Mouse (Mus musculus): ENCODE results near the gene H2afx. TPM values are rescaled to one million over a fixed set of nuclear protein-coding genes. Genes with fewer than 3 reads are reported as not detected.
"Not testable (repeated sequence)": the region's sequence is repeated elsewhere in the genome, so short reads cannot be mapped to it uniquely, and the experiment has no call there.

H2afx gene
- total and polyA plus RNA-seq, 2 experiments, result 5.6 to 23.6 TPM

DNA sequence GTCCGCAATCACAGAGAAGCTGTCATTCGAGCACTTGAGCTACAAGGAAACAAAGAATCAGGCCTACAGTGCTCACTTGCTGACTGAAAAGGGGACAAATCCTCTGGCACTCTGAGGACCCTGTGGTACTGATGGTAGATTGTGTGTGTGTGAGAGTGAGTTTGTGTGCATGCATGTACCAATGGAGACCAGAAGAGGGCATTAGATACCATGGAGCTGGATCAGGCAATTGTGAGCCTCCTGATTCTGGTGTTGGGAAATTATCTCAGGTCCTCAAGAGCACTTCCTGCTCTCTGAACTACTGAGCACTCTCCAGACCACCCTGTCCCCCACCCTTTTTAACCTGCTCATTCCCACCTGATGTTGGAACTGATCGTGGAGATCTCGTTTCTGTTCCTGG is 14.1 kb downstream of the H2afx start:
- WGBS, result 95% methylated on average over 4 of the region's 4 CpGs
- H3K27ac ChIP-seq (replicated peaks; ENCODE audit: insufficient read depth, low read depth, low read length), result no peak overlapping the region
- peak; percentile 19 for DNase-seq (ENCODE audit: extremely low read depth, low read depth, low spot score)
- no peak overlapping the region for H3K9ac ChIP-seq (ENCODE audit: low read depth, low read length)
- peaks cover 37% of the 10 kb centered on the region for H3K36me3 ChIP-seq (ENCODE audit: control insufficient read depth, insufficient read depth, low read length)
- no peaks in the 10 kb centered on the region for H3K27me3 ChIP-seq (ENCODE audit: control insufficient read depth, insufficient read depth, low read length)
- H3K79me2 ChIP-seq (ENCODE audit: control insufficient read depth, insufficient read depth, low read length), result no peaks in the 10 kb centered on the region
- no peak overlapping the region for H3K4me3 ChIP-seq (ENCODE audit: insufficient read depth, low read depth, low read length)
- H3K4me1 ChIP-seq (ENCODE audit: control insufficient read depth, insufficient read depth, low read length), result peaks cover 9% of the 10 kb centered on the region; the same call in 1 of the 2 replicates
- no peak for TF ChIP-seq POLR2A (IDR thresholded peaks at IDR 0.05; ENCODE audit: extremely low read depth, insufficient read depth, low read length)

DNA sequence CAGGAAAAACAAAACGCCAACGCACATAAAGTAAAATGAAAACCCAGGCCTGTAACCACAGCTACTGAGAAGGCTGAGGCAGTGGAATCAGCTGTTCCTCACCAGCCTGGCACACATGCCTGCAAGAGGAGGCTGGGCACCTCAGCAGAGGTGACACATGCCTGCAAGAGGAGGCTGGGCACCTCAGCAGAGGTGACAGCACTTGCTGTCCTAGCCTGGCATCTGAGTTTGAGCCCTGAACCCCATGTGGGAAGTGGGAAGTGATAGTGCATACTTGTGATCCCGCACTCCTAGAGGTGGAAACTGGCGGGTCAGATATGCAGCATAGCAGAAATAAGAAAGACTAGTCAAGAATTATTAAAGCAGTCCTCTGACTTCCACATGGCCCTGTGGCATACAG is 16.9 kb downstream of the H2afx start:
- TF ChIP-seq POLR2A (IDR thresholded peaks at IDR 0.05; ENCODE audit: extremely low read depth, insufficient read depth, low read length) (no peak), CTCF (IDR thresholded peaks at IDR 0.05; ENCODE audit: low read depth, low read length) (no peak)
- H3K27ac ChIP-seq (replicated peaks; ENCODE audit: insufficient read depth, low read depth, low read length), result no peak overlapping the region
- DNase-seq (ENCODE audit: extremely low read depth, low read depth, low spot score), result no peak
- peaks cover 9% of the 10 kb centered on the region; the same call in 1 of the 2 replicates for H3K4me1 ChIP-seq (ENCODE audit: control insufficient read depth, insufficient read depth, low read length)
- WGBS, result 92% methylated on average over 4 of the region's 4 CpGs
- no peak overlapping the region for H3K4me3 ChIP-seq (ENCODE audit: insufficient read depth, low read depth, low read length)
- H3K9ac ChIP-seq (ENCODE audit: low read depth, low read length), result no peak overlapping the region
- peaks cover 5% of the 10 kb centered on the region; the same call in 1 of the 2 replicates for H3K79me2 ChIP-seq (ENCODE audit: control insufficient read depth, insufficient read depth, low read length)
- no peaks in the 10 kb centered on the region for H3K27me3 ChIP-seq (ENCODE audit: control insufficient read depth, insufficient read depth, low read length)
- H3K36me3 ChIP-seq (ENCODE audit: control insufficient read depth, insufficient read depth, low read length), result peaks cover 64% of the 10 kb centered on the region

DNA sequence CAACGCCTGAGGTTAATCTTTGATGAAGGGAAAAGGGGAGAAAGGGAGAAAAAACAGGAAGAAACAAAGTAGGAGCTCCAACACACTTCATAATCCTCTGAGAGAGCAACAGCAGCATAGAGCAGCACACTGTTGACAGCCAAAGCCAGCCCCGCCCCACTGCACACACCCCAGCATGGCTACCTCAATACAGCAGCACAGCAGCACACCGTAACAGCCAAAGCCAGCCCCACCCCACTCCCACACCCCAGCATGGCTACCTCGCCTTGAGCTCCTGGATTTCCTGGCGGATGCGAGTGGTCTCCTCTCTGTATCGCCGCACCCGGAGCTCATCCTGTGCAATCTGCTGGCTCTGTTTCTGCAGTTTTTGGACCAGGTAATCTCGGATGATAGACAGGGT is 17.8 kb downstream of the H2afx start:
- DNase-seq (ENCODE audit: extremely low read depth, low read depth, low spot score), result no peak
- TF ChIP-seq POLR2A (IDR thresholded peaks at IDR 0.05; ENCODE audit: extremely low read depth, insufficient read depth, low read length), result no peak
- TF ChIP-seq CTCF (IDR thresholded peaks at IDR 0.05; ENCODE audit: low read depth, low read length), result no peak
- peaks cover 5% of the 10 kb centered on the region; the same call in 1 of the 2 replicates for H3K79me2 ChIP-seq (ENCODE audit: control insufficient read depth, insufficient read depth, low read length)
- H3K9ac ChIP-seq (ENCODE audit: low read depth, low read length), result no peak overlapping the region
- peaks cover 72% of the 10 kb centered on the region for H3K36me3 ChIP-seq (ENCODE audit: control insufficient read depth, insufficient read depth, low read length)
- no peak overlapping the region for H3K27ac ChIP-seq (replicated peaks; ENCODE audit: insufficient read depth, low read depth, low read length)
- WGBS, result 94% methylated on average over 10 of the region's 10 CpGs
- peaks cover 8% of the 10 kb centered on the region; the same call in 1 of the 2 replicates for H3K4me1 ChIP-seq (ENCODE audit: control insufficient read depth, insufficient read depth, low read length)
- no peak overlapping the region for H3K4me3 ChIP-seq (ENCODE audit: insufficient read depth, low read depth, low read length)
- no peaks in the 10 kb centered on the region for H3K27me3 ChIP-seq (ENCODE audit: control insufficient read depth, insufficient read depth, low read length)

DNA sequence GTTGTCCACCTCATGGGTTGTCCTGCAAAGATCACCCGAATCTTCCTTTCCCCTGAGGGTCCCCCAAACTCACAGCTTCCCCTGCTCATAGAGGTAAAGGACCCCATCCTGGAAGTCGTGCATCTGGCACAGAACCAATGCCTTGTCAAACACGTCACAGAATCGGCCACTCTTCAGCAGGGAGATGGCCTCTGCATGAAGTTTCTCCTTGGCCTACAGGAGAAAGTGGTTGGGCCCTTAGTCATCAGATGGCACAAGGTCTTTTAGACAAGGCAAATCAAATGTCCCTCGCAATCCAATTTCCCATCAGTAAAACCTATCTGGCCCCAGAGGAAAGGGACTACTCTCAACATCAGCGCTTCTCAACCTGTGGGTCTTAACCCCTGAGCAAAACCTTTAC is 18.6 kb downstream of the H2afx start:
- Histone ChIP-seq H3K79me2 (ENCODE audit: control insufficient read depth, insufficient read depth, low read length) (peaks cover 5% of the 10 kb centered on the region; the same call in 1 of the 2 replicates), H3K27me3 (ENCODE audit: control insufficient read depth, insufficient read depth, low read length) (no peaks in the 10 kb centered on the region), H3K27ac (replicated peaks; ENCODE audit: insufficient read depth, low read depth, low read length) (no peak overlapping the region), H3K4me3 (ENCODE audit: insufficient read depth, low read depth, low read length) (no peak overlapping the region), H3K36me3 (ENCODE audit: control insufficient read depth, insufficient read depth, low read length) (peaks cover 76% of the 10 kb centered on the region), H3K4me1 (ENCODE audit: control insufficient read depth, insufficient read depth, low read length) (0 out of 2 replicates have a peak, but pooled peaks cover 1% of the 10 kb centered on the region), H3K9ac (ENCODE audit: low read depth, low read length) (no peak overlapping the region)
- 91% methylated on average over 6 of the region's 6 CpGs for WGBS
- DNase-seq (ENCODE audit: extremely low read depth, low read depth, low spot score), result no peak
- TF ChIP-seq POLR2A (IDR thresholded peaks at IDR 0.05; ENCODE audit: extremely low read depth, insufficient read depth, low read length) (no peak), CTCF (IDR thresholded peaks at IDR 0.05; ENCODE audit: low read depth, low read length) (no peak)

DNA sequence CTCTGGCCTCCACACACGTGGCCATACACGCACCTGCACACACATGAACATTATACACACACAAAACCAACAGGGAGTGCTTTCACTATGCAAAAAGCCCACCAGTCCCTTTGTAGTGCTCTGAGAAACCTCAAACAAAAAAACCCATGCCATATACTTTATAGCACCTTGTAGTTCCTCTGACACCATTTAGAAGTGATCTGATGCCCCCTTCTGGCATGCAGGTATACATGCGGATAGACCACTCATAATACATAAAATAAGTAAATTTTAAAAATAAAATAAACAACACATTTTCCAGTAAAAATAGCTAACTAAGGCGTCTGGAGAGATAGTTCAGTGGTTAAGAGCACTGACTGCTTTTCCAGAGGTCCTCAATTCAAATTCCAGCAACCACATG is 22.7 kb downstream of the H2afx start:
- H3K79me2 ChIP-seq (ENCODE audit: control insufficient read depth, insufficient read depth, low read length), result peaks cover 8% of the 10 kb centered on the region; the same call in 1 of the 2 replicates
- H3K36me3 ChIP-seq (ENCODE audit: control insufficient read depth, insufficient read depth, low read length), result peaks cover 61% of the 10 kb centered on the region
- peaks cover 4% of the 10 kb centered on the region; the same call in 1 of the 2 replicates for H3K4me1 ChIP-seq (ENCODE audit: control insufficient read depth, insufficient read depth, low read length)
- TF ChIP-seq POLR2A (IDR thresholded peaks at IDR 0.05; ENCODE audit: extremely low read depth, insufficient read depth, low read length), result no peak
- no peak for TF ChIP-seq CTCF (IDR thresholded peaks at IDR 0.05; ENCODE audit: low read depth, low read length)
- no peak overlapping the region for H3K9ac ChIP-seq (ENCODE audit: low read depth, low read length)
- WGBS, result 77% methylated on average over 4 of the region's 4 CpGs
- H3K4me3 ChIP-seq (ENCODE audit: insufficient read depth, low read depth, low read length), result no peak overlapping the region
- no peak for DNase-seq (ENCODE audit: extremely low read depth, low read depth, low spot score)
- H3K27me3 ChIP-seq (ENCODE audit: control insufficient read depth, insufficient read depth, low read length), result no peaks in the 10 kb centered on the region
- H3K27ac ChIP-seq (replicated peaks; ENCODE audit: insufficient read depth, low read depth, low read length), result no peak overlapping the region

DNA sequence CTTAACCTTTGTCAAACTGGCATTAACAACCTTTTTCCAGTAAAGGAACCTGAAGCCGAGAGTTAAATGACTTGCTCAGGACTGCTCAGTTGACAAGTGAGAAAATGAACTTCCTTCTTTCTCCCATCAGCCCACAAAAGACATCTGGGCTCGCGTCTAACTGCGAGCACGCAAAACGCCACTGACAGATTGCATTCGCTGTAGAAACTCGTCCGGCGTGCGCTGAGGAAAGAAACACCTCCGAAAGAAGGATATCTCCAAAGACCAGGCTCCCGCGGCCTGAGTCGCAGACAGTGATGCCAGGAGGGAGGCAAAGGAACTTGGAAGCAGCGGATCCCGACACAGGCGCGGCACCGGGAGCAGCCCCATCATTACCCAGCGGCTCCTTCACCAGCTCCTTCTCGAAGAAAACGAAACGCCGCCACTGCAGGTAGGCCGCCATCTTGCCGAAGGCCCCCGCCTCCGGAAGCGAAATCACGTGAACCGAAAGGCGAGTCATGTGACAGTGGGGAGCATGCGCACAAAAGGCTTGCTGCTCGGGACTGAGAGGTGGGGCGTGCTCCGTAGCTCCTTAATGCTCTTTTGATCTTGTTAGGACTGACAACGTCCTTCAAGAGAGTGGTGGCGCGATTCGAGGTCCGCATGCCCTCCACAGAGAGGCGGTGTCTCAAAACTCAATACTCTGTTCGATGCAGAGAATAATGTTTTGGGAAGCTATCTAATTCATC is 26.9 kb downstream of the H2afx start, which contains the start of gene Vps11:
TSS of gene Vps11 (minus strand) at position 481 of the 728 bp plus-strand sequence.
- under 1% methylated on average over 44 of the region's 44 CpGs for WGBS
- DNase-seq (ENCODE audit: extremely low read depth, low read depth, low spot score), result peak; percentile 90
- Histone ChIP-seq H3K79me2 (ENCODE audit: control insufficient read depth, insufficient read depth, low read length) (peaks cover 3% of the 10 kb centered on the region; the same call in 1 of the 2 replicates), H3K36me3 (ENCODE audit: control insufficient read depth, insufficient read depth, low read length) (peaks cover 22% of the 10 kb centered on the region), H3K4me3 (ENCODE audit: insufficient read depth, low read depth, low read length) (peak within 1 kb of the TSS; percentile 90), H3K9ac (ENCODE audit: low read depth, low read length) (peak within 1 kb of the TSS; percentile 85), H3K27me3 (ENCODE audit: control insufficient read depth, insufficient read depth, low read length) (no peaks in the 10 kb centered on the region), H3K4me1 (ENCODE audit: control insufficient read depth, insufficient read depth, low read length) (peaks cover 4% of the 10 kb centered on the region; the same call in 1 of the 2 replicates), H3K27ac (replicated peaks; ENCODE audit: insufficient read depth, low read depth, low read length) (peak within 1 kb of the TSS; percentile 49; the same call in 1 of the 2 replicates)
- TF ChIP-seq POLR2A (IDR thresholded peaks at IDR 0.05; ENCODE audit: extremely low read depth, insufficient read depth, low read length) (peak; percentile 70; the same call in 1 of the 2 replicates), CTCF (IDR thresholded peaks at IDR 0.05; ENCODE audit: low read depth, low read length) (no peak)

DNA sequence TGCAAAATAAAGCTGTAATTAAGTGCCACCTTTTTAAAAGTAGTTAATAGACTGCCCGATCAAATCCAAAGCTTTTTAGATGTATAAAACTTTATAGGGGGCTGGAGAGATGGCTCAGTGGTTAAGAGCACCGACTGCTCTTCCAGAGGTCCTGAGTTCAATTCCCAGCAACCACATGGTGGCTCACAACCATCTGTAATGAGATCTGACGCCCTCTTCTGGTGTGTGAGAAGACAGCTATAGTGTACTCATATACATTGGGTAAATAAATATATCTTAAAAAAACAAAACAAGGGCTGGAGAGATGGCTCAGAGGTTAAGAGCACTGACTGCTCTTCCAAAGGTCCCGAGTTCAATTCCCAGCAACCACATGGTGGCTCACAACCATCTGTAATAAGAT is 27.4 kb downstream of the H2afx start:
- H3K9ac ChIP-seq (ENCODE audit: low read depth, low read length); H3K4me3 ChIP-seq (ENCODE audit: insufficient read depth, low read depth, low read length); H3K27me3 ChIP-seq (ENCODE audit: control insufficient read depth, insufficient read depth, low read length); H3K4me1 ChIP-seq (ENCODE audit: control insufficient read depth, insufficient read depth, low read length); H3K79me2 ChIP-seq (ENCODE audit: control insufficient read depth, insufficient read depth, low read length); DNase-seq (ENCODE audit: extremely low read depth, low read depth, low spot score): not testable (repeated sequence)
- H3K36me3 ChIP-seq (ENCODE audit: control insufficient read depth, insufficient read depth, low read length), result peaks cover 16% of the 10 kb centered on the region
- WGBS, result 39% methylated on average over 4 of the region's 4 CpGs
- H3K27ac ChIP-seq (replicated peaks; ENCODE audit: insufficient read depth, low read depth, low read length), result peak overlapping the region; percentile 49; the same call in 1 of the 2 replicates
